Mouse (Mus musculus) small intestine, adult 2 months (tissue): ENCODE measurements at regions not wholly inside any gene's neighbourhood (a gene's known extent, or its start where the extent isn't known, plus 50 kb on each side); places are given as distances from the start of the nearest gene placed in this dataset.

Source experiments
- CTCF ChIP-seq: fragments of 200-500 bp; IDR thresholded peaks from 2 replicates; pipeline ENCODE4 v1.5.1; 2012; ENCODE audit warnings: low read depth, mild to moderate bottlenecking, control low read depth, inconsistent platforms, low read length, moderate library complexity, mixed read lengths; ENCODE audit not compliant: insufficient replicate concordance, insufficient read length; ENCODE audit errors: extremely low read depth
- POLR2A ChIP-seq: fragments of 200-500 bp; IDR thresholded peaks from 2 replicates; pipeline ENCODE4 v1.6.1; 2012; ENCODE audit warnings: low read depth, mild to moderate bottlenecking, control low read depth, inconsistent platforms, low read length, moderate library complexity

GRCm38 (mm10) chr14:86243662-86244061 is 897.4 kb downstream of the Diaph3 start:
- TF ChIP-seq CTCF (no peak), POLR2A (no peak)
